Mouse (Mus musculus): ENCODE data around the gene Rassf2. TPM values are rescaled to one million over a fixed set of nuclear protein-coding genes. Genes with fewer than 3 reads are reported as not detected.

Gene Rassf2
- polyA plus RNA-seq, 1 experiment from 2014 or later, result 12.0 TPM

GRCm38 (mm10) chr2:132055349-132055753 lies 25.3 kb upstream of the Rassf2 start:
- Histone ChIP-seq H3K27me3 (replicated peaks; ENCODE audit: control insufficient read depth, insufficient read depth, low read length) (no peaks in the 10 kb centered on the region), H3K9ac (ENCODE audit: low read length) (no peak overlapping the region), H3K9me3 (ENCODE audit: control insufficient read depth, low read length) (no peaks in the 10 kb centered on the region), H3K4me3 (ENCODE audit: low read depth, low read length) (no peak overlapping the region), H3K4me2 (ENCODE audit: low read length) (no peak overlapping the region), H3K27ac (ENCODE audit: low read depth) (no peak overlapping the region), H3K4me1 (replicated peaks; ENCODE audit: control insufficient read depth, insufficient read depth, low read length) (peaks cover 4% of the 10 kb centered on the region; the same call in 1 of the 2 replicates), H3K36me3 (ENCODE audit: control insufficient read depth, insufficient read depth, low read length) (peaks cover 26% of the 10 kb centered on the region)
- no peak for DNase-seq (ENCODE audit: low spot score)
- ATAC-seq (replicated peaks; ENCODE audit: low FRiP score, low TSS enrichment, low read depth), result peak; percentile 47; the same call in 1 of the 2 replicates
- WGBS, result 33% methylated on average over 8 of the region's 8 CpGs

DNA sequence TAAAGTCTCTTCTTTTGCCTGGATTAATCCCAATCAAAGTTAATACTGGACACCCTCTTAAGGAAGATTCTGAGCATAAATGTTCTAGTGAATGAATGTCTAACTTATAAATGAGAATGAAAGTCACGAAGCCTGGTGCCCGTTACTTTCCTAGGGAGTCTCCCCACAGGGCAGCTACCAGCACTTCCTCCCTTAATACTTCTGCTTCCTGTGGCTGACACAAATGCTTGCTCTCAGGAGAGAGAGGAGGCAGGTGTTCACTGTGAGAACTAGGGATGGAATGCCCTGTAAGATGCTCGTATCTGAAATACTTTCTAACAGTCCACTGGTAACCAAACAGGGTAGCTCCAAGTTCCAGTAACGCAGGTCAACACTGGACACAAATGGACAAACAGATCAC lies 23.8 kb upstream of the Rassf2 start:
- Histone ChIP-seq H3K4me3 (ENCODE audit: low read depth, low read length) (no peak overlapping the region), H3K9me3 (ENCODE audit: control insufficient read depth, low read length) (no peaks in the 10 kb centered on the region), H3K36me3 (ENCODE audit: control insufficient read depth, insufficient read depth, low read length) (peaks cover 15% of the 10 kb centered on the region), H3K9ac (ENCODE audit: low read length) (no peak overlapping the region), H3K27ac (ENCODE audit: low read depth) (no peak overlapping the region), H3K4me2 (ENCODE audit: low read length) (no peak overlapping the region), H3K4me1 (replicated peaks; ENCODE audit: control insufficient read depth, insufficient read depth, low read length) (peaks cover 6% of the 10 kb centered on the region), H3K27me3 (replicated peaks; ENCODE audit: control insufficient read depth, insufficient read depth, low read length) (no peaks in the 10 kb centered on the region)
- DNase-seq (ENCODE audit: low spot score), result no peak
- WGBS, result 83% methylated on average over 4 of the region's 4 CpGs
- ATAC-seq (replicated peaks; ENCODE audit: low FRiP score, low TSS enrichment, low read depth), result no peak

DNA sequence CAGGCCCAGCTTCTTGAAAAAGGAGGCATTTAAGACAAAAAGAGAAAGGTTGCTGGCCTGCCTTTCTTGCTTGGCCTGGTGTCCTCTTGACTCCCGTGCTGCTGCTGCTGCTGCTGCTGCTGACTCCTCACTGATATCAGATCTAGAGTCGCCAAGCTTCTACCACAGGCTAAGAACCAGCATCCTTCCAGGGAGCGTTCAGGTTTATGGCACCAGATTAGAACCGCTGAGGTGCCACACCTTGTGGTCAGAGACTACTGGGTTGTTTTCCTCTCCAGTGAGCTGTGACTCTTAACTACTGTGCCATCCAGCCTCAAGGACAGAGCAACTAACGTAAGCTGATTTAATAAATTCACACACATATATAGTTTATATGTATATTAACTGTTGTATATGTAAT lies 21.7 kb upstream of the Rassf2 start:
- no peaks in the 10 kb centered on the region for H3K9me3 ChIP-seq (ENCODE audit: control insufficient read depth, low read length)
- H3K9ac ChIP-seq (ENCODE audit: low read length), result no peak overlapping the region
- DNase-seq (ENCODE audit: low spot score), result no peak
- H3K27ac ChIP-seq (ENCODE audit: low read depth), result no peak overlapping the region
- H3K36me3 ChIP-seq (ENCODE audit: control insufficient read depth, insufficient read depth, low read length), result peaks cover 8% of the 10 kb centered on the region
- H3K27me3 ChIP-seq (replicated peaks; ENCODE audit: control insufficient read depth, insufficient read depth, low read length), result no peaks in the 10 kb centered on the region
- ATAC-seq (replicated peaks; ENCODE audit: low FRiP score, low TSS enrichment, low read depth), result no peak
- H3K4me1 ChIP-seq (replicated peaks; ENCODE audit: control insufficient read depth, insufficient read depth, low read length), result peaks cover 6% of the 10 kb centered on the region
- 57% methylated on average over 5 of the region's 5 CpGs for WGBS
- H3K4me2 ChIP-seq (ENCODE audit: low read length), result no peak overlapping the region
- H3K4me3 ChIP-seq (ENCODE audit: low read depth, low read length), result no peak overlapping the region

DNA sequence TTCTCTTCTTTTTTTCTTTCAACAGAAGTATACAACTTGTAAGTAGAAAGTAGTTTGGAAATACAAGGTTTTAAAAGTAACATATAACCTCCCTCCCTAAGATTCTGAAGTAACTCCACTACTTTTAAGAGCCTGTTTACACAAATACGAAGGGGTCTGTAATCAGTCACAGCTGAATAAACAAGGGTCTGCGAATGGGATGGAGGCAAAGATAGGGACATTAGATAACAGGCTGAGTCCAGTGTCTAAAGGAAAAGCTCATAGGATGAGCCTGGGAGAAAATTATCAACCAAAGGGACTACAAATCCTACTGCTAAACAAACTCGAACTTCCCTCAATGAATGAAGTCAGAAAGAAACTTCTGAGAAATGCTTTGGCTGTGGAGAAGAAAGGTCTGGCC lies 19.9 kb upstream of the Rassf2 start:
- H3K27ac ChIP-seq (ENCODE audit: low read depth), result no peak overlapping the region
- no peaks in the 10 kb centered on the region; the same call in 1 of the 2 replicates for H3K36me3 ChIP-seq (ENCODE audit: control insufficient read depth, insufficient read depth, low read length)
- ATAC-seq (replicated peaks; ENCODE audit: low FRiP score, low TSS enrichment, low read depth), result no peak
- no peak overlapping the region for H3K4me2 ChIP-seq (ENCODE audit: low read length)
- no peaks in the 10 kb centered on the region for H3K9me3 ChIP-seq (ENCODE audit: control insufficient read depth, low read length)
- no peaks in the 10 kb centered on the region for H3K27me3 ChIP-seq (replicated peaks; ENCODE audit: control insufficient read depth, insufficient read depth, low read length)
- 12% methylated on average over 3 of the region's 3 CpGs for WGBS
- DNase-seq (ENCODE audit: low spot score), result no peak
- peaks cover 3% of the 10 kb centered on the region for H3K4me1 ChIP-seq (replicated peaks; ENCODE audit: control insufficient read depth, insufficient read depth, low read length)
- no peak overlapping the region for H3K4me3 ChIP-seq (ENCODE audit: low read depth, low read length)
- H3K9ac ChIP-seq (ENCODE audit: low read length), result no peak overlapping the region

- no peak for ATAC-seq (replicated peaks; ENCODE audit: low FRiP score, low TSS enrichment, low read depth)
- Histone ChIP-seq H3K9me3 (ENCODE audit: control insufficient read depth, low read length) (no peaks in the 10 kb centered on the region), H3K27me3 (replicated peaks; ENCODE audit: control insufficient read depth, insufficient read depth, low read length) (no peaks in the 10 kb centered on the region), H3K4me1 (replicated peaks; ENCODE audit: control insufficient read depth, insufficient read depth, low read length) (peaks cover 3% of the 10 kb centered on the region; the same call in 1 of the 2 replicates), H3K36me3 (ENCODE audit: control insufficient read depth, insufficient read depth, low read length) (no peaks in the 10 kb centered on the region; the same call in 1 of the 2 replicates), H3K9ac (ENCODE audit: low read length) (no peak overlapping the region), H3K27ac (ENCODE audit: low read depth) (no peak overlapping the region), H3K4me2 (ENCODE audit: low read length) (no peak overlapping the region), H3K4me3 (ENCODE audit: low read depth, low read length) (no peak overlapping the region)
- 74% methylated on average over 3 of the region's 3 CpGs for WGBS
- DNase-seq (ENCODE audit: low spot score), result no peak
These were observed 19.4 kb upstream of the Rassf2 start for GRCm38 (mm10) chr2:132049491-132049890.

GRCm38 (mm10) chr2:132048143-132048772 lies 18.2 kb upstream of the Rassf2 start:
- Histone ChIP-seq H3K4me2 (ENCODE audit: low read length) (no peak overlapping the region), H3K9me3 (ENCODE audit: control insufficient read depth, low read length) (no peaks in the 10 kb centered on the region), H3K4me1 (replicated peaks; ENCODE audit: control insufficient read depth, insufficient read depth, low read length) (peaks cover 5% of the 10 kb centered on the region), H3K9ac (ENCODE audit: low read length) (no peak overlapping the region), H3K27ac (ENCODE audit: low read depth) (no peak overlapping the region), H3K27me3 (replicated peaks; ENCODE audit: control insufficient read depth, insufficient read depth, low read length) (no peaks in the 10 kb centered on the region), H3K36me3 (ENCODE audit: control insufficient read depth, insufficient read depth, low read length) (no peaks in the 10 kb centered on the region), H3K4me3 (ENCODE audit: low read depth, low read length) (no peak overlapping the region)
- ATAC-seq (replicated peaks; ENCODE audit: low FRiP score, low TSS enrichment, low read depth), result no peak
- WGBS, result 64% methylated on average over 11 of the region's 11 CpGs
- DNase-seq (ENCODE audit: low spot score), result no peak

GRCm38 (mm10) chr2:132047364-132047763 lies 17.3 kb upstream of the Rassf2 start:
- 68% methylated on average over 4 of the region's 4 CpGs for WGBS
- Histone ChIP-seq H3K27me3 (replicated peaks; ENCODE audit: control insufficient read depth, insufficient read depth, low read length) (no peaks in the 10 kb centered on the region), H3K9me3 (ENCODE audit: control insufficient read depth, low read length) (no peaks in the 10 kb centered on the region), H3K36me3 (ENCODE audit: control insufficient read depth, insufficient read depth, low read length) (no peaks in the 10 kb centered on the region), H3K4me3 (ENCODE audit: low read depth, low read length) (no peak overlapping the region), H3K4me2 (ENCODE audit: low read length) (no peak overlapping the region), H3K4me1 (replicated peaks; ENCODE audit: control insufficient read depth, insufficient read depth, low read length) (peaks cover 9% of the 10 kb centered on the region), H3K9ac (ENCODE audit: low read length) (no peak overlapping the region), H3K27ac (ENCODE audit: low read depth) (no peak overlapping the region)
- no peak for ATAC-seq (replicated peaks; ENCODE audit: low FRiP score, low TSS enrichment, low read depth)
- DNase-seq (ENCODE audit: low spot score), result no peak

DNA sequence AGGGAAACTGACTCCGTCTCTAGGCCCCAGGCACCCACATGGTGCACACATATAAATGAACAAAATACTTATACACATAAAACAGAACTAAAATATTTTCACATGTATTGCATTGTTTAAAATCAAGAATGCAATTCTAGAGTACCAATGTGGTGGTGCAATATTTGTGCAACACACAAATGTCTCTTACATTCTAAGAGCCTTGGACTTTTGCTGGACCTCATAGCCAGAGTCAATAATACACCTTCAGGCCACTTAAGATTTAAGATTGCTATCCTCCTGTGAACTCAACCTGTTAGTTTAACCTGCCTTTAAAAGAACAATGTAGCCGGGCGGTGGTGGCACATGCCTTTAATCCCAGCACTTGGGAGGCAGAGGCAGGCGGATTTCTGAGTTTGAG lies 16.6 kb upstream of the Rassf2 start:
- Histone ChIP-seq H3K27me3 (replicated peaks; ENCODE audit: control insufficient read depth, insufficient read depth, low read length) (no peaks in the 10 kb centered on the region), H3K9me3 (ENCODE audit: control insufficient read depth, low read length) (no peaks in the 10 kb centered on the region), H3K4me2 (ENCODE audit: low read length) (no peak overlapping the region), H3K4me3 (ENCODE audit: low read depth, low read length) (no peak overlapping the region), H3K27ac (ENCODE audit: low read depth) (no peak overlapping the region), H3K4me1 (replicated peaks; ENCODE audit: control insufficient read depth, insufficient read depth, low read length) (peaks cover 11% of the 10 kb centered on the region), H3K36me3 (ENCODE audit: control insufficient read depth, insufficient read depth, low read length) (no peaks in the 10 kb centered on the region), H3K9ac (ENCODE audit: low read length) (no peak overlapping the region)
- WGBS, result 93% methylated on average over 4 of the region's 4 CpGs
- DNase-seq (ENCODE audit: low spot score), result no peak
- ATAC-seq (replicated peaks; ENCODE audit: low FRiP score, low TSS enrichment, low read depth), result no peak

Data from intestine, embryonic 14.5 days (tissue).